Comparison of ENCODE assay signal across 10 mouse cellular contexts in genomic region chr1:57213428-57213874, GRCm38 (mm10).
A peak's percentile ranks its signal among the peaks of the same experiment; 100 is the strongest.
DNase-seq lines count a peak whose midpoint lies in the region; ATAC-seq and TF ChIP-seq lines count a peak whose summit lies in the region.
"Had no signal": no experiment of that assay in that cellular context is flagged by ENCODE, and none has a peak within 500 bp of the region (broad histone marks: within the 10 kb centered on the region; RNA-seq: fewer than 3 reads in every experiment).

No protein-coding gene starts in this region.

- H3K9ac ChIP-seq in kidney, embryonic 14.5 days (ENCODE audit: low read depth, low read length), result no peak overlapping the region
- H3K9ac ChIP-seq in intestine, embryonic 15.5 days, result no peak overlapping the region

- H3K36me3 ChIP-seq in kidney, embryonic 14.5 days (ENCODE audit: control insufficient read depth, insufficient read depth, low read length), result no peaks in the 10 kb centered on the region
- H3K36me3 ChIP-seq in kidney, adult 2 months (ENCODE audit: control insufficient read depth, insufficient read depth, low read length), result no peaks in the 10 kb centered on the region
- no peaks in the 10 kb centered on the region for H3K36me3 ChIP-seq in intestine, embryonic 15.5 days

- no peaks in the 10 kb centered on the region for H3K27me3 ChIP-seq in kidney, embryonic 14.5 days (ENCODE audit: control insufficient read depth, insufficient read depth, low read length)
- H3K27me3 ChIP-seq in kidney, adult 2 months (replicated peaks; ENCODE audit: control insufficient read depth, insufficient read depth, low read length), result no peaks in the 10 kb centered on the region
- no peaks in the 10 kb centered on the region for H3K27me3 ChIP-seq in intestine, embryonic 15.5 days (replicated peaks)

- H3K27ac ChIP-seq in kidney, embryonic 14.5 days (ENCODE audit: low read depth, low read length), result no peak overlapping the region
- no peak overlapping the region for H3K27ac ChIP-seq in kidney, adult 2 months (ENCODE audit: insufficient read depth, low read depth, low read length)
- no peak overlapping the region for H3K27ac ChIP-seq in intestine, embryonic 15.5 days

- 52% methylated on average over 16 of the region's 16 CpGs for WGBS in kidney, embryonic 14.5 days
- WGBS in kidney, adult 2 months, result 55% methylated on average over 16 of the region's 16 CpGs
- WGBS in intestine, embryonic 15.5 days, result 44% methylated on average over 16 of the region's 16 CpGs

- peak overlapping the region; percentile 26 for H3K4me2 ChIP-seq in kidney, embryonic 14.5 days (replicated peaks; ENCODE audit: low read depth, low read length)
- peak overlapping the region; percentile 38 for H3K4me2 ChIP-seq in intestine, embryonic 15.5 days (replicated peaks)

- 0 out of 2 replicates have a peak, but pooled peaks have one; percentile 24 for ATAC-seq in kidney, embryonic 14.5 days (ENCODE audit: low FRiP score, low TSS enrichment)
- ATAC-seq in intestine, embryonic 15.5 days, result peak; percentile 28; the same call in 1 of the 2 replicates

- H3K4me1 ChIP-seq in kidney, embryonic 14.5 days (ENCODE audit: control insufficient read depth, insufficient read depth, low read length), result no peaks in the 10 kb centered on the region
- no peaks in the 10 kb centered on the region for H3K4me1 ChIP-seq in kidney, adult 2 months (ENCODE audit: control insufficient read depth, insufficient read depth, low read length)
- H3K4me1 ChIP-seq in intestine, embryonic 15.5 days (replicated peaks), result 0 out of 2 replicates have a peak, but pooled peaks cover 4% of the 10 kb centered on the region

- no peak for DNase-seq in kidney, adult 2 months
- DNase-seq in Muller cell, postnatal 12 days (ENCODE audit: inconsistent ontology term), result peak; percentile 5
- DNase-seq in embryo, embryonic 10.5 days (ENCODE audit: low spot score), result peak; percentile 23
- DNase-seq in thymus, postnatal 10 days (ENCODE audit: low spot score in 2 of 2), result no peak
- DNase-seq in layer of hippocampus, postnatal 14 days (ENCODE audit: low spot score in 2 of 2), result no peak
- no peak for DNase-seq in layer of hippocampus, postnatal 36 days
- DNase-seq: adrenal gland, postnatal 36 days; kidney, adult 8-10 months had no signal

- no peak overlapping the region for H3K4me3 ChIP-seq in kidney, embryonic 14.5 days (ENCODE audit: low read length)
- H3K4me3 ChIP-seq in kidney, adult 2 months (ENCODE audit: insufficient read depth, low read depth, low read length), result no peak overlapping the region
- no peak overlapping the region for H3K4me3 ChIP-seq in intestine, embryonic 15.5 days (replicated peaks)

- no peaks in the 10 kb centered on the region for H3K9me3 ChIP-seq in kidney, embryonic 14.5 days (ENCODE audit: control insufficient read depth, low read length)
- no peaks in the 10 kb centered on the region for H3K9me3 ChIP-seq in intestine, embryonic 15.5 days

- no peak for TF ChIP-seq POLR2A in kidney, adult 2 months (IDR thresholded peaks at IDR 0.05; ENCODE audit: low read depth, low read length)

- TF ChIP-seq CTCF in kidney, adult 2 months (conservative IDR thresholded peaks at IDR 0.05; ENCODE audit: insufficient read depth, insufficient read length, low read depth, low read length), result no peak

Comparison
In these comparisons a context has a peak if more than half of its experiments do, and no peak if none do; other contexts are left out.
1. DNase-seq: peak in Muller cell, postnatal 12 days (single experiment) and embryo, embryonic 10.5 days (single experiment); none in kidney, adult 2 months (single experiment), thymus, postnatal 10 days (0 of 2), layer of hippocampus, postnatal 14 days (0 of 2) and layer of hippocampus, postnatal 36 days (0 of 2).